Mouse (Mus musculus) olfactory bulb, adult 2 months (tissue): ENCODE measurements around the gene Drd5.

ENCODE experiments used
- CTCF ChIP-seq: fragments of 200-500 bp; IDR thresholded peaks from 2 replicates; pipeline ENCODE4 v1.5.1; 2012; ENCODE audit warnings: low read depth, mild to moderate bottlenecking, low read length, moderate library complexity; ENCODE audit not compliant: insufficient read depth
- POLR2A ChIP-seq: fragments of 200-500 bp; IDR thresholded peaks from 2 replicates; pipeline ENCODE4 v1.6.1; 2012; ENCODE audit warnings: mild to moderate bottlenecking, low read depth, low read length, moderate library complexity; ENCODE audit not compliant: insufficient read depth

GRCm38 (mm10) chr5:38309795-38310194, 9.4 kb upstream of the Drd5 start:
- no peak for TF ChIP-seq CTCF
- TF ChIP-seq POLR2A, result no peak
